Mouse (Mus musculus): ENCODE data around the gene Rbl2. TPM values are rescaled to one million over a fixed set of nuclear protein-coding genes. Genes with fewer than 3 reads are reported as not detected.

Rbl2 gene
- polyA plus RNA-seq, 1 experiment from 2014 or later, result 21.6 TPM

GRCm38 (mm10) chr8:91082428-91082827 lies 12.6 kb downstream of the Rbl2 start:
- DNase-seq (ENCODE audit: low spot score) (no peak), ATAC-seq (ENCODE audit: low read depth) (no peak)
- Histone ChIP-seq H3K4me3 (ENCODE audit: low read depth, low read length) (no peak overlapping the region), H3K36me3 (ENCODE audit: control insufficient read depth, insufficient read depth, low read length) (peaks cover 59% of the 10 kb centered on the region), H3K4me2 (ENCODE audit: low read depth, low read length) (no peak overlapping the region), H3K9me3 (ENCODE audit: control insufficient read depth, low read length) (no peaks in the 10 kb centered on the region), H3K27me3 (replicated peaks; ENCODE audit: control insufficient read depth, insufficient read depth, low read length) (no peaks in the 10 kb centered on the region), H3K9ac (ENCODE audit: low read depth, low read length) (no peak overlapping the region), H3K4me1 (ENCODE audit: control insufficient read depth, insufficient read depth, low read length) (no peaks in the 10 kb centered on the region), H3K27ac (replicated peaks; ENCODE audit: low read depth, low read length) (no peak overlapping the region)
- WGBS, result 91% methylated on average over 12 of the region's 12 CpGs

DNA sequence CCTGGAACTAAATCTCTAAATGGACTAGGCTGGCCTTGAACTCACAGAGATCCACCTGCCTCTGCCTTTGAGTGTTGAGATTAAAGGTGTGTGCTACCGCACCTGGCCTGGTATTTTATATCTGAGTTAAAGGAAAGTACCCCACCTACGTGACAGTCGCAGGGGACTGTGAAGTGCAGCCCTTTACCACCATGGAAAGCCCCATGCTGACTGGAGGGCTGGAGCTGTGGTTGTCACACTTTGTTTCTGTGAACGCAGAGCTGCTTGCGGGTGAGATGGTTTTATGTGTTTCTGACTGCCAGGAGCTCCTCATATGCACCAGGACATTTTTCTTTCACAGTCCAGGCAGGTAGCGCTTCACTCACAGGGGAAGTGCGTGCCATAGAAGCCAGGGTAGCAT lies 18.6 kb downstream of the Rbl2 start:
- Histone ChIP-seq H3K27ac (replicated peaks; ENCODE audit: low read depth, low read length) (no peak overlapping the region), H3K9ac (ENCODE audit: low read depth, low read length) (no peak overlapping the region), H3K4me1 (ENCODE audit: control insufficient read depth, insufficient read depth, low read length) (no peaks in the 10 kb centered on the region), H3K36me3 (ENCODE audit: control insufficient read depth, insufficient read depth, low read length) (peaks cover 80% of the 10 kb centered on the region), H3K27me3 (replicated peaks; ENCODE audit: control insufficient read depth, insufficient read depth, low read length) (no peaks in the 10 kb centered on the region), H3K4me3 (ENCODE audit: low read depth, low read length) (no peak overlapping the region), H3K4me2 (ENCODE audit: low read depth, low read length) (no peak overlapping the region), H3K9me3 (ENCODE audit: control insufficient read depth, low read length) (no peaks in the 10 kb centered on the region)
- 93% methylated on average over 7 of the region's 7 CpGs for WGBS
- no peak for ATAC-seq (ENCODE audit: low read depth)
- DNase-seq (ENCODE audit: low spot score), result no peak

- DNase-seq (ENCODE audit: low spot score), result no peak
- WGBS, result 81% methylated on average over 2 of the region's 2 CpGs
- Histone ChIP-seq H3K36me3 (ENCODE audit: control insufficient read depth, insufficient read depth, low read length) (peaks cover 71% of the 10 kb centered on the region), H3K27ac (replicated peaks; ENCODE audit: low read depth, low read length) (no peak overlapping the region), H3K4me1 (ENCODE audit: control insufficient read depth, insufficient read depth, low read length) (no peaks in the 10 kb centered on the region), H3K9ac (ENCODE audit: low read depth, low read length) (no peak overlapping the region), H3K9me3 (ENCODE audit: control insufficient read depth, low read length) (no peaks in the 10 kb centered on the region), H3K27me3 (replicated peaks; ENCODE audit: control insufficient read depth, insufficient read depth, low read length) (no peaks in the 10 kb centered on the region), H3K4me2 (ENCODE audit: low read depth, low read length) (no peak overlapping the region), H3K4me3 (ENCODE audit: low read depth, low read length) (no peak overlapping the region)
- no peak for ATAC-seq (ENCODE audit: low read depth)
Observed at GRCm38 (mm10) chr8:91089601-91090000, 19.7 kb downstream of the Rbl2 start.

DNA sequence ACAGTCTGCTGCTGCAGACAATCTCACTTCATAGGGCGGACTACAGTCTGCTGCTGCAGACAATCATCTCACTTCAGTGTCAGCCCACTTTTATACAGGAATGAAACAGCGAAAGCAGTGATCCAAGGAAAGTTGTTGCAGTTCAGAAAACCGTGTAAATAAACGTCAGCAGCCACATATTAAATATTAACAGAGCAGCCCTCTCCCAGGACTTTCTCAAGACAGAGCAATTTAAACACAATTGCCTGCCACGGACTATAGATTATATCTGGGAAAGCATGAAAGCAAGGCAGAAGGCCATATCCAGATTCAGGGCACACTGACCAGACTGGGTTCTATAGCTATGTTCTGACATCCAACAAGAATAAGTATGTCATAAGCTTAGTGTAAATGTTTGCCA lies 24.3 kb downstream of the Rbl2 start:
- Histone ChIP-seq H3K9me3 (ENCODE audit: control insufficient read depth, low read length) (no peaks in the 10 kb centered on the region), H3K27me3 (replicated peaks; ENCODE audit: control insufficient read depth, insufficient read depth, low read length) (no peaks in the 10 kb centered on the region), H3K9ac (ENCODE audit: low read depth, low read length) (no peak overlapping the region), H3K4me3 (ENCODE audit: low read depth, low read length) (no peak overlapping the region), H3K36me3 (ENCODE audit: control insufficient read depth, insufficient read depth, low read length) (peaks cover 67% of the 10 kb centered on the region), H3K4me2 (ENCODE audit: low read depth, low read length) (no peak overlapping the region), H3K27ac (replicated peaks; ENCODE audit: low read depth, low read length) (no peak overlapping the region), H3K4me1 (ENCODE audit: control insufficient read depth, insufficient read depth, low read length) (no peaks in the 10 kb centered on the region)
- WGBS, result 83% methylated on average over 5 of the region's 5 CpGs
- DNase-seq (ENCODE audit: low spot score) (no peak), ATAC-seq (ENCODE audit: low read depth) (no peak)

- Histone ChIP-seq H3K27ac (replicated peaks; ENCODE audit: low read depth, low read length) (no peak overlapping the region), H3K9ac (ENCODE audit: low read depth, low read length) (no peak overlapping the region), H3K36me3 (ENCODE audit: control insufficient read depth, insufficient read depth, low read length) (peaks cover 53% of the 10 kb centered on the region), H3K27me3 (replicated peaks; ENCODE audit: control insufficient read depth, insufficient read depth, low read length) (no peaks in the 10 kb centered on the region), H3K4me2 (ENCODE audit: low read depth, low read length) (no peak overlapping the region), H3K4me3 (ENCODE audit: low read depth, low read length) (no peak overlapping the region), H3K9me3 (ENCODE audit: control insufficient read depth, low read length) (no peaks in the 10 kb centered on the region), H3K4me1 (ENCODE audit: control insufficient read depth, insufficient read depth, low read length) (no peaks in the 10 kb centered on the region)
- DNase-seq (ENCODE audit: low spot score), result no peak
- no peak for ATAC-seq (ENCODE audit: low read depth)
- whole genome bisulfite sequencing, result 89% methylated on average over 6 of the region's 6 CpGs
Observed at GRCm38 (mm10) chr8:91098106-91098505, 28.2 kb downstream of the Rbl2 start.

GRCm38 (mm10) chr8:91106271-91106670 lies 36.4 kb downstream of the Rbl2 start:
- H3K4me1 ChIP-seq (ENCODE audit: control insufficient read depth, insufficient read depth, low read length), result no peaks in the 10 kb centered on the region
- H3K4me2 ChIP-seq (ENCODE audit: low read depth, low read length), result no peak overlapping the region
- H3K27me3 ChIP-seq (replicated peaks; ENCODE audit: control insufficient read depth, insufficient read depth, low read length), result no peaks in the 10 kb centered on the region
- no peak overlapping the region for H3K9ac ChIP-seq (ENCODE audit: low read depth, low read length)
- H3K9me3 ChIP-seq (ENCODE audit: control insufficient read depth, low read length), result no peaks in the 10 kb centered on the region
- no peak overlapping the region for H3K4me3 ChIP-seq (ENCODE audit: low read depth, low read length)
- WGBS, result 91% methylated on average over 12 of the region's 12 CpGs
- H3K36me3 ChIP-seq (ENCODE audit: control insufficient read depth, insufficient read depth, low read length), result peaks cover 52% of the 10 kb centered on the region
- no peak overlapping the region for H3K27ac ChIP-seq (replicated peaks; ENCODE audit: low read depth, low read length)
- ATAC-seq (ENCODE audit: low read depth) (no peak), DNase-seq (ENCODE audit: low spot score) (no peak)

GRCm38 (mm10) chr8:91111868-91112477 lies 42.1 kb downstream of the Rbl2 start:
- Histone ChIP-seq H3K36me3 (ENCODE audit: control insufficient read depth, insufficient read depth, low read length) (peaks cover 64% of the 10 kb centered on the region), H3K4me1 (ENCODE audit: control insufficient read depth, insufficient read depth, low read length) (no peaks in the 10 kb centered on the region), H3K27ac (replicated peaks; ENCODE audit: low read depth, low read length) (no peak overlapping the region), H3K27me3 (replicated peaks; ENCODE audit: control insufficient read depth, insufficient read depth, low read length) (no peaks in the 10 kb centered on the region), H3K4me2 (ENCODE audit: low read depth, low read length) (no peak overlapping the region), H3K4me3 (ENCODE audit: low read depth, low read length) (no peak overlapping the region), H3K9me3 (ENCODE audit: control insufficient read depth, low read length) (no peaks in the 10 kb centered on the region), H3K9ac (ENCODE audit: low read depth, low read length) (no peak overlapping the region)
- DNase-seq (ENCODE audit: low spot score) (no peak), ATAC-seq (ENCODE audit: low read depth) (no peak)
- WGBS, result 92% methylated on average over 5 of the region's 5 CpGs

GRCm38 (mm10) chr8:91114428-91114827 lies 44.6 kb downstream of the Rbl2 start:
- no peak overlapping the region for H3K27ac ChIP-seq (replicated peaks; ENCODE audit: low read depth, low read length)

GRCm38 (mm10) chr8:91114910-91115309 lies 45.1 kb downstream of the Rbl2 start:
- Histone ChIP-seq H3K36me3 (ENCODE audit: control insufficient read depth, insufficient read depth, low read length) (peaks cover 65% of the 10 kb centered on the region), H3K9me3 (ENCODE audit: control insufficient read depth, low read length) (no peaks in the 10 kb centered on the region), H3K4me3 (ENCODE audit: low read depth, low read length) (no peak overlapping the region), H3K27me3 (replicated peaks; ENCODE audit: control insufficient read depth, insufficient read depth, low read length) (no peaks in the 10 kb centered on the region), H3K4me1 (ENCODE audit: control insufficient read depth, insufficient read depth, low read length) (no peaks in the 10 kb centered on the region), H3K9ac (ENCODE audit: low read depth, low read length) (no peak overlapping the region), H3K4me2 (ENCODE audit: low read depth, low read length) (no peak overlapping the region), H3K27ac (replicated peaks; ENCODE audit: low read depth, low read length) (no peak overlapping the region)
- ATAC-seq (ENCODE audit: low read depth), result no peak
- DNase-seq (ENCODE audit: low spot score), result no peak
- WGBS, result 80% methylated on average over 11 of the region's 11 CpGs

More at GRCm38 (mm10) chr8:91114428-91114827, 44.6 kb downstream of the Rbl2 start:
- Histone ChIP-seq H3K36me3 (ENCODE audit: control insufficient read depth, insufficient read depth, low read length) (peaks cover 65% of the 10 kb centered on the region), H3K4me3 (ENCODE audit: low read depth, low read length) (no peak overlapping the region), H3K9me3 (ENCODE audit: control insufficient read depth, low read length) (no peaks in the 10 kb centered on the region), H3K27me3 (replicated peaks; ENCODE audit: control insufficient read depth, insufficient read depth, low read length) (no peaks in the 10 kb centered on the region), H3K4me2 (ENCODE audit: low read depth, low read length) (no peak overlapping the region), H3K4me1 (ENCODE audit: control insufficient read depth, insufficient read depth, low read length) (no peaks in the 10 kb centered on the region), H3K9ac (ENCODE audit: low read depth, low read length) (no peak overlapping the region)
- 92% methylated on average over 5 of the region's 5 CpGs for WGBS
- ATAC-seq (ENCODE audit: low read depth), result no peak
- no peak for DNase-seq (ENCODE audit: low spot score)
